In genomic region chr3:156423100-156423499, GRCm38 (mm10) we compare ENCODE assay signal across 20 mouse cellular contexts.
"Had no signal": no experiment of that assay in that cellular context is flagged by ENCODE, and none has a peak within 500 bp of the region (broad histone marks: within the 10 kb centered on the region; RNA-seq: fewer than 3 reads in every experiment).

No protein-coding gene starts in this region.

- H3K4me3 ChIP-seq: limb, embryonic 10.5 days; limb, embryonic 13.5 days; liver, embryonic 12.5 days; liver, embryonic 15.5 days; lung, embryonic 15.5 days; megakaryocyte, embryonic 14.5 days; midbrain, embryonic 10.5 days; midbrain, embryonic 13.5 days had no signal

- H3K27me3 ChIP-seq: limb, embryonic 13.5 days; liver, embryonic 12.5 days; liver, embryonic 15.5 days; lung, embryonic 15.5 days; megakaryocyte, embryonic 14.5 days; midbrain, embryonic 13.5 days had no signal

- H3K9me3 ChIP-seq: limb, embryonic 10.5 days; limb, embryonic 13.5 days; liver, embryonic 12.5 days; liver, embryonic 15.5 days; lung, embryonic 15.5 days; megakaryocyte, embryonic 14.5 days; midbrain, embryonic 10.5 days had no signal

- ATAC-seq: liver, embryonic 12.5 days; midbrain, embryonic 13.5 days had no signal

- H3K27ac ChIP-seq: limb, embryonic 10.5 days; limb, embryonic 13.5 days; liver, embryonic 12.5 days; liver, embryonic 15.5 days; lung, embryonic 15.5 days; midbrain, embryonic 10.5 days; midbrain, embryonic 13.5 days had no signal

- H3K36me3 ChIP-seq: limb, embryonic 10.5 days; limb, embryonic 13.5 days; liver, embryonic 12.5 days; liver, embryonic 15.5 days; lung, embryonic 15.5 days; midbrain, embryonic 10.5 days; midbrain, embryonic 13.5 days had no signal

- H3K9ac ChIP-seq: limb, embryonic 13.5 days; liver, embryonic 12.5 days; liver, embryonic 15.5 days; lung, embryonic 15.5 days; midbrain, embryonic 13.5 days had no signal

- H3K4me2 ChIP-seq: limb, embryonic 13.5 days; liver, embryonic 12.5 days; liver, embryonic 15.5 days; lung, embryonic 15.5 days; midbrain, embryonic 13.5 days had no signal

- H3K4me1 ChIP-seq: limb, embryonic 10.5 days; limb, embryonic 13.5 days; liver, embryonic 12.5 days; liver, embryonic 15.5 days; lung, embryonic 15.5 days; megakaryocyte, embryonic 14.5 days; midbrain, embryonic 10.5 days; midbrain, embryonic 13.5 days had no signal

- DNase-seq: kidney, adult 9 months; kidney, postnatal 14 days; kidney, postnatal 4 days; layer of hippocampus, adult 9-11 months; layer of hippocampus, postnatal 36 days; liver; lung, adult 18-20 months; lung, postnatal 10 days; lung, postnatal 36 days; thymus, adult 2 months; thymus, postnatal 14 days; thymus, postnatal 4 days had no signal
